Mouse (Mus musculus) adipocyte (in vitro differentiated cells): ENCODE measurements at regions not wholly inside any gene's neighbourhood (a gene's known extent, or its start where the extent isn't known, plus 50 kb on each side); places are given as distances from the start of the nearest gene placed in this dataset.
A peak's percentile ranks its signal among the peaks of the same experiment; 100 is the strongest.

Experiments used
- DNase-seq: peaks from one replicate; pipeline ENCODE4 v3.0.0-alpha.2; 2016; ENCODE audit warnings: low spot score

DNA sequence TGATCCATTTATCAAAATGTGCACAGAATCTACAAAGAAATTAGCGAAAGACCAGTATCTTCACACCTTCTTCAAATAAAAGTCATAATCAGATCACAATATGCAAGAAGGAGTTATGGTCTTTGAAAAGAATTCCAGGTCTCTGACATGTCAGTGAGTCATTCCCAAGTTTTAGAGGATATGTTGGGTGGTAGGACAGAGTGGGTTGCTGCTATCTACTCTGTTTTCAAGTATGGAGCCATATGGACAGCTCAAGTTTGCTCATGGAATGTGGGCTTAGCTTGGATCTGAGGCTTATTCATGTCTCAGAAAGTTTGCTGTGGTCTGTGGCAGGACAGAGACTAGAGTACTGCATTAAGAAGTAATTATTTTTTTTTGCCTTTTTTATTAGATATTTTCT lies 657.0 kb downstream of the Inhba start:
- no peak for DNase-seq

DNA sequence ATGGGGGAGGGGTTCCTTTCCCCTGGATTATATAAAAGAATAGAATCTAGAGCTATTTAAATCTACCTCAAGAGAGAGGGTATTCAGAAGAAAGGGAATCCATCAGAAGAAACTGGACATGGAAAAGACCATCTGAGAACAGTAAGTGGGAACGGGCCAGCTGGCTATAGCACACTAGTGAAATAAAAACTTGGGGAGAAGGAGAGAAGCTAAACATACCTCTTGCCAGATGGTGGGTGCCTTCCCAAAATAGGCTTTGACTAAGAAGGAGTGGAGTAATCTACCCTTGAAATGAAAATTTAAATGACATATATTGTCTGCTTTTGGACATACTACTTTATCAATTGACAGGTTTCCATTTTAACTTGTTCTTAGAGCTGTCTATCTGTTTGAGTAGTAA lies 657.6 kb downstream of the Inhba start:
- no peak for DNase-seq

DNA sequence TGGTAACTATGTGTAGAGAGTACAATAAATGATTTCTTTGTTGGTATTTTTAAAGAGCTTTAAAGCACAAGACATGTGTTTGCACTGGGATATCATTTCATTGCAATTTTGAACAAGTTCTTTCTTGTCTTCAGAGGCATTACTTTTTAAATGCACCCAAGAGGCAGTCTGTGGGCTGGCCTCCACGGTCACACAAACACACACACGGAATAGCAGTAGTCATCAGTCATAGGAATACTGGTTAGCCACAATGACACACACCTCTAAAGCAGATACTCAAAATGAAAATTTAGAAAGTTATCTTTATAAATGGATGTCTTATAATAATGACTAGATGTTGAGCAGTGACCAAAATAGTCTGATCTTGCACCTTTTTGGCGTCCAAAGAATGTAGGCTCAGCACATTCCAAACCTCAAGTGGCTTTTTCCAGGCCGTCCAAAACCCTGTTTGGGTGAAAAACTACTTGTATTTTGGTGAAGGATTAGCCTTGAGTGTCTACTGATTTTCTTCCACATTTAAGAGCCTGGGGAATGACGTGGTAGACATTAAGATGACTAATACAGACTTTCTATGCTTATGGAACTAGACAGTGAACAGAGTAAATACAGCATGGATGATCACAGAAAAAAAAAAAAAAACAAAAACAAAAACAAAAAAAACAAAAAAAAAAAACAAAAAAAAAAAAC lies 658.5 kb downstream of the Inhba start:
- DNase-seq: no peak

DNA sequence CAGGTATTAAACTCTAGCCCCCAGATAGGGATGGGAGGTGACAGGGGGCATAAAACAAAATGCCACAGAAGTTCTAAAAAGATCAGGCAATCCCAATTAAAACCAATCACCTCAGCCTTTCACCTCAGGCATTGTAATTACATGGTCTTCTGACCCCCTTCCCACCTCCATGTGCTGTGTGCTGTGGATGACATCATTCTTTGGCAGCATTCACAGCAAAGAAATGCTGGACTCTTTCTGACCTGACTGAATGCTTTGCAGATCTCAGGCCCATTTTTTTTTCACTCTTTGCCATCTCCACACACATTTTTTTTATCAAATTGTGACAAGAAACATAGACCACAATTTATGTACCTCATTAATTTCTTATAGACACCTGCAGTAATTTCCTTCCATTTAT lies 659.1 kb downstream of the Inhba start:
- peak; percentile 9 for DNase-seq

DNA sequence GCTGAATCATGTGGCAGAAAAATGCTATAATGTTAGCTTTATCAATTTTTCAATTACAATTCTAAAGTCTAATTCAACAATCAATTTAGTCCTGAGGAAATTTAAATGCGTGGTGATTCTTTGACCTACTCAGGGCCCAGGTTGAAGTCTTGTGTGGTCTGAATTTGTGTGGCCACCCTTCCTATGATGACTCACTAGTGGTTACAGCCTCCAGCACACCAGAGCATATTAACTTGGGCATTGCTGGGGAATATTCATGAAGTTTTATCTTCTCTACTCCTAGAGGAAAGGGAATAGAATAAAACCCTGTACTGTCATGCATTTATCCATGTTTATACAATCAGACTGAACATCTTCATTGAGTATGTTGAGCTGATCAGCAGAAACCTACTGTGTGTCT lies 665.2 kb downstream of the Inhba start:
- no peak for DNase-seq

DNA sequence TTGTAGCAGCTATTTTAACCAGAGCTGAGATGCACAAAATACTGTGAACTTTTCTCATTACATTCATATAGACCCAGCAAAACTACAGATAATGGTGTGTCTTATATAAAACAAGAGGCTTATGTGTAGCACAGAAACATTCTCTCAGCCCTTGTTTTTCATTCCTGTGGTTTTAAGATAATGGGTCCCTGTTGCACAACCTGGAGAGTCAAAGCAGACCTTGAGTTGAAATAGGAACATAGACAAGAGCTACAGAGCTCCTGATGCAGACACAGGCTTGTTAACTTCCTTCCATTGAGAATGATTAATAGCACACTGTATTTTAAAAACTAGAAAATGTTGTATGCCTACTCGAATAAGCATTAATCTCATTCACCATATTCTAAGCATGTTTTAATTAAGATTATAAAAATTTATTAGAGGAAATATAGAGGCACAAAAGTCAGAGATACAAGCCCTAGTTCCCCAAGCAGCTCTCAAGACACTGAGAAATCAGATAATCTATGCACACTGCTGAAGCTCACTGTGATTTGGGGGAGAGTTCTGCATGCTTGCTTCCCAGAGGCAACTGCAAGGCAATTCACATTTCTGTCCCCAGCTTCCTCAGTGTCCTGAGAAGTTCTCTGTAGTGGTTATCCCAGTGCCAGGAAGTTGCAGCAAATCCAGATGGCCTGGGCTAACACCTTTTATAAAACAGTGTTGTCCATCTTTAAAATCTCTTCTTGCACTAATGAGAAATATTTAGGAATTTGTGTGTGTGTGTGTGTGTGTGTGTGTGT lies 666.8 kb downstream of the Inhba start:
- no peak for DNase-seq

DNA sequence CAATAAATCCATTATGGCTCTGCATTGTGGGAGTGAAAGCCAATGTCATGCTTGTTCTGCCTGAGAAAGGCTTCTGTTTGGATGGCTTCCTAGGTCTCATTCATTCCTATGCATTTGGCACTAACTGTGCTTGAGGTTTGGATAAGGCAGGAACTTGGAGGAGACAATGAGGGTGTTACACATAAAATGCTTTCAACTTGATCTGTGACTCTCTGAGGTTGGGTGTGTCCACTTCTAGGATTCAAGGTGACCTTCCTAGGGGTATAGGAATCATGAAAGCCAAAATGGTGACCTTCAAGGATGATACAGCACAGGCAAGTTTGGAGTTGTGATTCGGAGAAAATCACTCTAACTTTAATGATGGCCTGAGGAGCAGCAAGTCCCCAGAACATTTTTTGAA lies 682.5 kb downstream of the Inhba start:
- DNase-seq: no peak

DNA sequence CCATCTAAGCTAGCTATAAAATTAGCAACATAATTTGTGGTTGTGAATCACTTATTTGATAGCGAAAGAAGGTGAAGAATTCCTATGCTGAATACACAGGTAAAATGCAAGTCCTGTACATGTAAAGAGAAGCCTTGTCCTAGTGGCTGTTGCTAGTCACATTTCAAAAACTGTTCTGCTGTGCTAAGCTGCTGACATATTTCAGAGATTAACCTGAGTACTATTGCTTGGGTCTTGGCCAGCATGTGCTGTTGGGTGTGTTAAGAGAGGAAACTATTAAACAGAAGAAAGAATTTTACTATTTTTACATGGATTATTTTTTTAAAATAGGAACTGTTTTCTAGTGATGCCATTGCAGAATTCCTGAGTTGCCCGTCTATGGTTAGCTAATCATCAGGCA lies 689.3 kb downstream of the Inhba start:
- DNase-seq: no peak

DNA sequence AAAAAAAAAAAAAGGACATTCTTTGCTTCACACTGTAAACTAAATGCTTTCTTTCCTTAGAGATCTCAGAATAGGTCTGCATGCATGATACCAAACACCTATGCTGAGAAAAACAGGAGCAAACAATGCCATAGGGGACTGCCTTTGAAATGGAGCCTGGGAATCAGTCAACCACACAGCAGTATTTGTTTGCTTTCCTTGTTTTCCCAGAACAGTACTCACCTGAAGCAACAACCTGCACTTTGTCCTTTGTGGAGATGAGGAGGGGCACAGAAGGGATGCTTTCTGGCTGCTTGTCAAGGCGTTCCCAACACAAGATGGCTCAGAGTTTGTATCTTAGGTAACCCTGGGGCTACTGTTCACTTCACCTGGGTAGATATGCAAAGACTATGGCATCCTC lies 690.5 kb downstream of the Inhba start:
- no peak for DNase-seq

DNA sequence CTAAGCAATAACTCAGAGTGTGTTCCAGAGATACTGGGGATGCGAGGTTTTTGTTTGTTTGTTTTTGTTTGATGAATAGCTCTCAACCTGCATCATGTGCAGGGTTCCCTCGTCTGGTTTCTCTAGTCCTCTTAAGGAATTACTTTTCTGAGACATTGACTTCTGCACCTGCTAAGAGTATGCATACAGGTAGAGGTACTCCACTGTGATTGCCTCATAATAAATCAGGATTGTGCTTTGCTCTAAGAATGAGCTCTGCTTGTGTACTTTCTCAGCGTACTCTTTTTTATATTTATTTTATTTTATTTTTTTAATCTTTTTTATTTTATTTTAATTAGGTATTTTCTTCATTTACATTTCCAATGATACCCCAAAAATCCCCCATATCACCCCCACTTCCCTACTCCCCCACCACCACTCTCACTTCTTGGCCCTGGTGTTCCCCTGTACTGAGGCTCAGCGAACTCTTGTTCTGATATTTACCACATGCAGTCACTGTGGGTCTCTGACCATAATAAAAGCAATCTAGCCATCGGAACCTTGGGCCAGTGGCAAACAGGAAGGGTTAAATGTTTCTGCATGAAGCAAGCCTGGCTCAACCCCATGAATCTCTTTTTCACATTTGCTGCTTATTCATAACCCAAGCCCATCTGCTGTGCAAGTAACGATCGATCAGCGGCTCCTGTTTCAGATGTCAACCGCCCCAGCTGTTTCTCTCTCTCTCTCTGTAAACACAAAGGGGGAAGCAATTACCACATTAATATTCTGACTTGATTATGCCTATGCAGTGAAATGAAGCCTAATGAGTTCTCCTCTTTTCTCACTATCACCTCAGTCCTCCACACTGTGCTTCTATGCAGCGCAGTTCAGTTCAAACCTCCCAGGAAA lies 693.8 kb downstream of the Inhba start:
- DNase-seq: no peak

DNA sequence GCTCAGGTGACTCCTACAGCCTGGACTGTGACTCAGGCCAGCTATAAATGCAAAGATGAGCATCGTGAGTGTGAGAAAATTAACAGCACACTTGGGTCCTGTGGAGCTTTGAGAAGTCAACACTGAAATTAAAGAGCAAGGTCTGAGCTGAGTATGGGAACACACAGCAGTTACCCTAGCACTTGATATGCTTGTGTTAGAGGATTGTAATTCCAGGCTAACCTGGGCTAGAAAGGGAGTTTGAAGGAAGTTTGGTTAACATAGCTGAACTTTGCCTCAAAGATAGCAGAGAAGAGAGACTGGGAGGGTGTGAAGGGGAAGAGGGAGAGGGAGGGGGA lies 694.4 kb downstream of the Inhba start:
- DNase-seq: no peak

DNA sequence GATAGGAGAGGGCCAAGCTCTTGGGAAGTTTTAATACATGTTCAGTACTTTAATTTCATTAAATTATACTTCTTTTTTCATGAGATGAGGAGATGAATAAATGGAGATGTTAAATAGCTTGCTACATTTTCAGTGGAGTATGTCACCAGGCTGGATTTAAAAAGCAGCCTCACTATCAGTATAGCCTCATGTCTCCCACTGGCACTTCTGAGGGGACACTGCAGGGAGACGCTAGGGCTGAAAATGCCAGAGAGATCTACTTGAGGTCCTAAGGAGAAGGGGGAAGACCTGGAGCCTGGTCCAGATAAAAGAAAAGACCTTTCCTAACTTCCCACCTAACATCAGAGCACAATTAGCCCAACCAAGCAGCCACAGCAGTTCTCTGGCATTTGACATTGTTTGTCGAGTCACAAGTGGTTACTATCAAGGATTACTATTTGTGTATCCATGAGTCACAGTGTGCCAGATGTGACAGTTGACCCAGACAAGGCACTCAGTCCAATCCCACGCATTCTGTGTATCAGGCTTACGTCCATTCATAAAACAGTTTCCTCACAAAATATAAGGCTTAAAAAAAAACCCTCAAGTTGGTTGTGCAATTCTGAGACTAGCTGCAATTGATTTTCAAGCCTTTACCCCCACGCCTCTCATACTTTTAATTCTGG lies 703.8 kb downstream of the Inhba start:
- peak; percentile 78 for DNase-seq

DNA sequence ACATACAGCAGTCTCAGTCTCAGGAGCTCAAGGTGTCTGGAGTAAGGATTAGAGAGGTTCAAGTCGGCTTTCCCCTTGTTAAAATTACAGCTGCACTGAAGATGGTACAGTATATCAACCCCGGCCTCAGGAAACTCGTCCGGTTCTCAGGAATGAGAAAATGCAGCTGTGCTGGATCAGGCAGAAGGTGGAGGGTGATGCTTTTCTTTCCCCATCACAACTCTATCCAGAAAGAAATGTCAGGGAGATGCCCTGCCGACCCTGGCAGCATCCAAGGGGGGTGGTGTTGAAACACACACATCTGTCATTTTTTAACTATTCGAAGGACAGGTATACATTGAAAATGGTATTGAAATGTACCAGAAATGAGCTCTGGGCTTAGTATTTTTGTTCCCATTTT lies 704.7 kb downstream of the Inhba start:
- no peak for DNase-seq

DNA sequence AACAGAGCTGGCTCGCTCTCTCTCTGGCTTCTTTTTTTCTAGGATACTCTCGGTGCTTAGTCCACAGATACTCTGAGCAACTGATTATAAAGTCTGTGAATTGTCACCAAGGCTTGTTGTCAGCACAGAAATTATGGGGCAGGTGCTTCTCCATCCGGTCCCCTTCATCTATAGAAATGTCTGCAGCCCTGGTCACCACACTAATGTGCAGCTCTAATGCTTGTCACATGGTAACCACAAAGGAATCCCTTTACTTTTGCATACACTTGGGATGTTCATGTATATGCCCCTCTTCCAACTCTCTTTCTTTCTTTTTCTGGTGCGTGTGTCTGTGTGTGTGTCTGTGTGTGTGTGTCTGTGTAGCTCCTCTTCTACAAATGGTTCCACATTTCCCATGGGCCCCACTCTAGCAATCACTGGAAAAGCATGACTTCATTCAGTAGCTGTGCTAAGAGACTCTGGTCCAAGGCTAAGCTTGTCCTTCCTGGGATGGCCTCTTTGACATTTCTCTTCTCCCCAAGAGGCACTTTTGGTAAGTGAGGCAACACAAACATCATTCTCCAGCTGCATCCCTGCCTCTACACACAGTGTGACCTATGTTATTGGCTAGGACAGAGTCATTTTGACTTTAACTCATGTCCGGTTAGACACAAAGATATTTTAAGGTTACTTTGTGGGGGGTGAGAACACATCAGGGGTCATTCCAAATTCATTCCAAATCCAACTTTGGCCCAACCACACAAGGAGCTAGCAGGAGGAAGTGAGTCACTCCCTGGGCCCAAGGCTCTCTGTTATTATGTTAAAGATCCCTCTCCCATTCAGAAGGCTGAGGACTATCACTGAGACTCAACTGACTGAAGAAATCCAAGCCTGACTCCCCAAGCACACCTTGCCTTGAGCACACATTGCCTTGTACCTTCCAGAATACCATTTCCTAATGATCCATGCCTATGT lies 705.4 kb downstream of the Inhba start:
- DNase-seq: no peak

DNA sequence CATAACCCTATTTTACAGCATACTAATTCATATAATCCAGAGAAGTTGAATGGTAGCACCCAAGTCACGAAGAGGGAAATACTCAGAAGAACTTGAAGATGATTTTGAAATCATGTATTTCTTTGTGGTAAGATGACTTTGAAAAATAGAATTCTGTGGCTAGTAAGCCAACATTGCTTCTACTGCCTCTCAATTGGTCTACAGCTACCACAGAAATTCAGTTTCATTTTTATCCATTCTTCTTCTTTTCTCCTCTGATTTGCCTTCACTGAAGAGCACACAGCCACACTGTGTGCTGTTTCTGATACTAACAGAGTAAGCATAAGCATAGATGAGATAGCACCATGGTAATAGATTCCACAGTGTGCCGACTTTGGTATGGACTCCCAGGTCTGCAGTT lies 708.4 kb downstream of the Inhba start:
- no peak for DNase-seq

DNA sequence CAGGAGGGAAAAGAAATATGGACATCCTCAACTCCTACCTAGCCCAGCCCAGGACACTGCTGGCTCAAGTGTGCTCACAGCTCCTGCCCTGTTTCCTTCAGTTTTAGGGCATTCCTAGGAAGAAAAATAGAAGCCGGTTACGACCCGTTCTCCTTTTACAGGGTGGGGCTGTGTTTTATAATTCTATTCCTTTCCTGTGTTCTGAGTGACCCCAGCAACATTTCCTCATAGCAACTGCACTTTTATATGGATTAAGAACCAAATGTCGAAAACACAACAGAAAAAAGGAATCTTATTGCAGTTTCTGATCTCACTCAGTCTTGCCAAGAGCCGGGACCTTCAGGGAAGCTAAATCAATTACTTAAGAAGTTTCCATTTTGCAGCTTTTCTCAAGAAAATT lies 713.7 kb downstream of the Inhba start:
- DNase-seq: no peak

DNA sequence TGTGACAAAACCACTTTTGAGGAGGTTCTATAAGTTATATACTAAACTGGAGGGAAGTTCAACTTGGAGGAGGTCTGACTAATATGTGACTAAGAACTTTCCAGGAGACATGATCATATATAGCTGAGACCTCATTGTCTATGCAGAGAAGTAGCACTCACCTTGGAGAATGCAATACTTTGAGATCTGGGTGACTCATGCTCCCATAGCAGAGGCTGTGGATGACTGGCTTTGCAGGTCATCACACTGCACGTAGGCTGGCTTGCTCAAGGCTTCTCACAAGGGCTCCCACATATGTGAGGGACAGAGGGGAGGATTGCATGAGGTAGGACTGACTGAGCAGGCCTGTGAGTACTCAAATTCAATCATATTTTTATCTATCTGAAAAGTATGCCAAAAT lies 726.7 kb downstream of the Inhba start:
- no peak for DNase-seq

DNA sequence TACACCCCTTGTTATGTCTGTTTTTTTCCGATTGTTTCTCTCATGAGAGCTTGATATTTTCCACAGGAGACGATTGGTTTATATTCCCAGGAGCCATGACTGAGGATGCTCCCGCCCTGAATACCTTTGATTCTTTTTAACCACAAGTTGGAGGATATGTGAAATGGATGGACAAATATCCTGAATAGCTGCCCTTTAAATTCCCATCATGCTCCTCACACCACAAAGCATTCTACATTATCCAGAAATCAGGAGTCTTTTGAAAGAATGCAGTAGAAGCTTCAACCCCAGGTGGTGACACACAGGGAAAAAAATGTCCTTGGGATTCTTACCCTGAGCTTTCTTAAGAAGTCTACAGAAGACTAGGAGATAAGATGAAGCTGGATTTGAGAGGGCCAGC lies 727.9 kb downstream of the Inhba start:
- DNase-seq: no peak

DNA sequence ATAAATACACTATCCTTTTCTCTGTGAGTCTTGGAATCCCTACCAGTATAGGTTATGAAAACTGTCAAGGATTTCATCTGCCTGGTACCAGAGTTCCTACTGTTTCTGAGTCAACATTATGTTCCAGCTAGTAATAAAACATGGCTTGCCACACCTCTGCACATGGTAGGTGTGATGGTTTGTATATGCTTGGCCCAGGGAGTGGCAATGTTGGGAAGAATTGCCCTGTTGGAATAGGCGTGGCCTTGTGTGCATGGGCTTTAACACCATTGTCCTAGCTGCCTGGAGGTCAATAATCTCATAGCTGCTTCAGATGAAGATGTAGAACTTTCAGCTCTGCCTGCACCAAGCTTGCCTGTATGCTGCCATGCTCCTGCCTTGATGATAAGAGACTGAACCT lies 732.6 kb downstream of the Inhba start:
- DNase-seq: no peak

DNA sequence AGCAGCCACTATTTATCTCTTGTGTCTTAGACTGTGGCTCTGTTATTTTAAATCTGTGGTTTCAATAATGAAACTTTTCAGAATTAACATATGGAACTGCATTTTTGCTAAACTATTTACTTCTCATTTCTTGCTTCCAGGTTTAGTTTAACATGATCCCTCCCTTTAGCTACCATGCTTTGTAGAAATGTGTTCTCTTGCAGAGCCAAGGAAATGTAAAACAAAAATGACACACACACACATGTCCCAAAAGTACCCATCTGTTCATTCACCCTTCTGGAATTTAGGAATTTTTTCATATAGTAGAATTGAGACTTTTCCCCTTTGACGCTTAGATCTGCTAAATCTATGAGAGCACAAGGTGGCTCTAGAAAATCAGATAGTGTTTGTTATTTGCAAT lies 734.0 kb downstream of the Inhba start:
- DNase-seq: no peak

DNA sequence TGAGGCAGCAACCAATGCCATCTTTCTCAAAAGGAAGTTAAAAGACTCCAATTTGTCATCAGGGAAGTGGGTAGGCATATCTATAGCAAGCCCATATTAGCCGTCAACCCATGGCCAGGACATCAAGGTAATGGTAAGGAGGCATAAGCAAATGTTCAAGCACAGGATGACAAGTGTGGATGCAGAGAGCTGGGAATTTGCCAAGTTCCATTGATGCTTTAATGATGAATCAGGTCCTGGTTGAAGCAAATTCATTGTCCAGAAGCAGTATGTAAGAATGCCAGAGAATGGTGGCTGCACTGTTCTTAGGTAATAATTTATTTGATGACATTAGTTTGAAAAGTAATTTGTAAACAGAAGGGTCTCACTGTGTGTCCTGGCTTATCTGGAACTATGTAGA lies 734.8 kb downstream of the Inhba start:
- no peak for DNase-seq
